Mouse (Mus musculus) bone marrow, adult 2 months (tissue): ENCODE data around the gene Rgs6. TPM values are rescaled to one million over a fixed set of nuclear protein-coding genes. Genes with fewer than 3 reads are reported as not detected.

Experiments used
- H3K27ac ChIP-seq: fragments of 200-500 bp; 2 replicates; pipeline ENCODE4 v1.5.1; 2012; ENCODE audit warnings: low read depth, mild to moderate bottlenecking, control low read depth, inconsistent platforms, low read length; ENCODE audit not compliant: control insufficient read depth, poor library complexity, insufficient read depth
- H3K4me1 ChIP-seq: fragments of 200-500 bp; 2 replicates; pipeline ENCODE4 v1.6.1; 2011; ENCODE audit warnings: low read length; ENCODE audit not compliant: control insufficient read depth, insufficient read depth
- H3K4me3 ChIP-seq: fragments of 200-500 bp; replicated peaks from 2 replicates; pipeline ENCODE3; 2011; ENCODE audit warnings: mild to moderate bottlenecking, low read depth, low read length, control low read depth; ENCODE audit not compliant: control insufficient read depth
- CTCF ChIP-seq: fragments of 200-500 bp; IDR thresholded peaks from 2 replicates; pipeline ENCODE4 v1.5.1; 2011; ENCODE audit warnings: low read length, control low read depth; ENCODE audit not compliant: control insufficient read depth, insufficient read depth
- POLR2A ChIP-seq: fragments of 200-500 bp; IDR thresholded peaks from 2 replicates; pipeline ENCODE4 v1.6.1; 2011; ENCODE audit warnings: low read depth, mild to moderate bottlenecking, control low read depth, low read length, borderline replicate concordance; ENCODE audit not compliant: control insufficient read depth
- WGBS: fragments of 180-500 bp; shearing (Covaris S2); methylation state at CpG from one replicate; pipeline ENCODE4 v1.1.7; 2018; 5-methylcytosine and 5-hydroxymethylcytosine counted together
- polyA plus RNA-seq: library from polyadenylated mRNA; stranded (reverse); fragments of >200 nt; gene quantifications from 2 replicates; pipeline ENCODE4 v1.2.4, GENCODE M21; 2011; ENCODE audit warnings: low replicate concordance; ENCODE audit not compliant: missing spikeins, insufficient read depth, insufficient read length

Gene Rgs6
- polyA plus RNA-seq, 1 experiment = 1.6 TPM

DNA sequence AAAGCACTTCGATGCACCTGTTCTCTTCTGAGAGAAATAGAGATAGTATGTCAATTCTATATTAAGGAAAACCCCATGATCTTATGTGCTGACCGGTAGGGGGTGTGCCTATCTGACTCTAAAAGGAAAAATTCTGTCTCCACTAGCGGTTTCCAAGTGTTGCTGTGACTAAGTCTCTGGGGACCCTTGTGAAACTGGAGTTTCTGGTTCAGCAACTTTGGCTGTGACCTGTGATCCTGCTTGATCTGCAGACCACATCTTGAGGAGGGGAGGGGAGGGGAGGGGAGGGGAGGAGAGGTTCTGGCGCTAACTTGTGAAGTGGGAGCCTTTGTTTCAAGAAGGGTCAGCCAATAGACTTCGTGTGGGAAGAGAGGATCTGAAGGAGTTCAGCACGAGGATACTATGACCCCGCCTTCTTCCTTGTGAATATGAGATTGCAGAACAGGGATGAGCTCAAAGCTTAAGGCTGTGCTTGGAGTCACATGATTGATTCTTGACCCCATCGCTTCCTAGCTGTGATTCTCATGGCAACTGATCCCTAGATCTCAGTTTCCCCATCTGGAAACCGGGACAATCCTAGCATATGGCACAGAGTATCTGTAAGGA, 517.5 kb downstream of the Rgs6 start:
- no peak overlapping the region for H3K4me3 ChIP-seq
- 51% methylated on average over 9 of the region's 9 CpGs for WGBS
- no peak overlapping the region for H3K27ac ChIP-seq
- no peaks in the 10 kb centered on the region; the same call in none of the 2 replicates for H3K4me1 ChIP-seq
- TF ChIP-seq CTCF = no peak
- TF ChIP-seq POLR2A = no peak

GRCm38 (mm10) chr12:83106120-83106517, 518.0 kb downstream of the Rgs6 start:
- TF ChIP-seq CTCF (no peak), POLR2A (no peak)
- 64% methylated on average over 5 of the region's 5 CpGs for WGBS
- H3K27ac ChIP-seq = no peak overlapping the region

DNA sequence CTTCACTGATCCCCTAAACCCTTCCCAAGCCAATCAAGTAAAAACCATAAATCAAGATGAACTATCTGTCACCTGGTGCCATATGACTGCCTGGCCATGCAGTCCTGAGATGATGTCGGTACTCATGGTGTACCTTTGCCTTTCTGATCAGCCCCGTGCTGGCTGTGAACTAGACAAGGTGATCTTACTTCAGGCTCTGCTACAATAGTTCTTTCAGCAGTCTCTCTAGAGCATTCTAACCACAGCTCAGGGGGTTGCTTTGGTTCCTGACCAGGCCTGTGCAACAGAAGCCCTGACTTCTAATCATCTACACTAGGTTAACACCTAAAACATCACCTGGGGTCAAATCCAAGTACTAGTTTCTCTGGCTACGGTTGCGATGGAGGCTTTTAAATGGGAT, 521.4 kb downstream of the Rgs6 start:
- TF ChIP-seq POLR2A (no peak), CTCF (no peak)
- no peaks in the 10 kb centered on the region; the same call in 1 of the 2 replicates for H3K4me1 ChIP-seq
- WGBS = 93% methylated on average over 4 of the region's 4 CpGs
- H3K4me3 ChIP-seq = no peak overlapping the region
- no peak overlapping the region for H3K27ac ChIP-seq

More at GRCm38 (mm10) chr12:83106120-83106517, 518.0 kb downstream of the Rgs6 start:
- H3K4me3 ChIP-seq = no peak overlapping the region
- no peaks in the 10 kb centered on the region; the same call in 1 of the 2 replicates for H3K4me1 ChIP-seq

DNA sequence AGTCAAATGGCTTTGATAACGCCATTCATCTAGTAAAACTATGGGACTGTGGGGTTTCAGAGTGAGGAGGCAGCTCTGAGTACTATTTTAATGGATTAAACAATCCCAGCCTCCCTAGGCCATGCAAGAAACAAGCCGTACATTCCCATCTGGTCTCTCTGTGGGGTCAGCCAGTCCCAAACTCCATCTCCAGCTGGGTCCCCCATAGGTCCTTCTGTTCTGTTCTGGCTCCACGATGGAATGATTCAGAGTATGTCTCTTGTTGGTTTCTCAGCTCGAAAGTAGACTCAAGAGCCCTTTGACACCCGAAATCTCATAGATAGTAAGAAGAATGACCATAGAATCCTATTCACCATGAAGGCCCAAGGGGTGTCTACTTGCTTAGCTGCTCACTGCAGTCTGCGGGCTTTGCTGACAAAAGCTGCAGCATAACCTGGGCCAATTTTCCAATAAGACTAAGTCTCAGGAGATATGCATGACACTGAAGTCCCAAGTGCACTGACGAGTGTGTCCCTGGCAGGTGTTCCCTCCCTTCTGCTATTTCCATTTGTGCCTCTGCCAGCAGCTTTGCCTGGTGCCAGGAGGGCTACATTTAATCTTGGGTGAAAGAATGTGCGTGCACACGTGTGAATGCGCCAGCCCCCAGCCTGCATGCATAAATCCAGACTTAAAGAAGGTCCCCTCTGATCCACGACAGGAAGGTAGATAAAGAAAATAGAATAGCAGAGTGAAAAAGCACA, 522.0 kb downstream of the Rgs6 start:
- H3K4me1 ChIP-seq = no peaks in the 10 kb centered on the region; the same call in none of the 2 replicates
- no peak overlapping the region for H3K4me3 ChIP-seq
- WGBS = 81% methylated on average over 11 of the region's 11 CpGs
- H3K27ac ChIP-seq = no peak overlapping the region
- no peak for TF ChIP-seq CTCF
- no peak for TF ChIP-seq POLR2A

- TF ChIP-seq POLR2A (no peak), CTCF (no peak)
- 69% methylated on average over 3 of the region's 3 CpGs for WGBS
- Histone ChIP-seq H3K4me3 (no peak overlapping the region), H3K4me1 (no peaks in the 10 kb centered on the region; the same call in none of the 2 replicates), H3K27ac (no peak overlapping the region)
Measured at GRCm38 (mm10) chr12:83110711-83111110, 522.6 kb downstream of the Rgs6 start.

GRCm38 (mm10) chr12:83112283-83112682, 524.2 kb downstream of the Rgs6 start:
- no peak for TF ChIP-seq POLR2A
- no peak for TF ChIP-seq CTCF
- Histone ChIP-seq H3K27ac (peak overlapping the region; percentile 36), H3K4me1 (no peaks in the 10 kb centered on the region; the same call in none of the 2 replicates), H3K4me3 (no peak overlapping the region)
- WGBS = 77% methylated on average over 5 of the region's 5 CpGs

- Histone ChIP-seq H3K27ac (peak overlapping the region; percentile 36), H3K4me3 (no peak overlapping the region), H3K4me1 (no peaks in the 10 kb centered on the region; the same call in none of the 2 replicates)
- 22% methylated on average over 6 of the region's 6 CpGs for WGBS
- TF ChIP-seq CTCF (no peak), POLR2A (no peak)
Measured at GRCm38 (mm10) chr12:83112901-83113628, 525.0 kb downstream of the Rgs6 start.

GRCm38 (mm10) chr12:83113971-83114370, 525.9 kb downstream of the Rgs6 start:
- no peak for TF ChIP-seq POLR2A
- TF ChIP-seq CTCF = no peak
- no peak overlapping the region for H3K4me3 ChIP-seq
- 55% methylated on average over 3 of the region's 3 CpGs for WGBS
- H3K4me1 ChIP-seq = no peaks in the 10 kb centered on the region; the same call in none of the 2 replicates
- H3K27ac ChIP-seq = no peak overlapping the region
